ENCODE assay signal across 8 mouse cellular contexts in genomic region chr2:160597582-160598281, GRCm38 (mm10). TPM values are rescaled to one million over a fixed set of nuclear protein-coding genes. Genes with fewer than 3 reads are reported as not detected.
DNase-seq lines count a peak whose midpoint lies in the region; ATAC-seq and TF ChIP-seq lines count a peak whose summit lies in the region.

No protein-coding gene starts in this region.

- DNase-seq in ZHBTc4 (ENCODE audit: low read depth, low spot score): peak; percentile 81
- peak; percentile 77 to 82 for DNase-seq in cerebellum, postnatal 25 days
- peak; percentile 65 for DNase-seq in gastrocnemius, adult 2 months
- DNase-seq in hindlimb bud, embryonic 11.5 days (ENCODE audit: extremely low spot score, low read depth, low spot score): peak; percentile 60
- peak; percentile 30 for DNase-seq in left cerebral cortex, adult 11 months (ENCODE audit: low spot score)
- peak; percentile 78 to 84 for DNase-seq in right cerebral cortex, adult 2 months (ENCODE audit: low spot score in 2 of 2)
- peak; percentile 62 for DNase-seq in urinary bladder, postnatal 14 days (ENCODE audit: low spot score)

- peak; percentile 99 for TF ChIP-seq CTCF in gastrocnemius, adult 2 months (IDR thresholded peaks at IDR 0.05)

- intact Hi-C loops in gastrocnemius, adult 2 months (cut with DNase I): loop anchor here (2.0 to 5.0 kb wide), 2 partner anchors 289 to 360 kb away; no protein-coding TSS in a partner anchor

- no peak overlapping the region for H3K4me3 ChIP-seq in gastrocnemius, adult 2 months

- no peak overlapping the region for H3K27ac ChIP-seq in gastrocnemius, adult 2 months

- peak; percentile 93 for ATAC-seq in megakaryocyte, adult 5-6 weeks (ENCODE audit: poor library complexity, severe bottlenecking)

RNA-seq across cellular contexts. Expression of gene Top1, which starts 48.0 kb away (rescaled TPM):
- 10 to 100 TPM; 39.5 to 53.2 TPM for total RNA-seq in gastrocnemius, adult 2 months (2021)
- total RNA-seq in megakaryocyte, adult 5-6 weeks (2015): 70.9 and 75.9 TPM in 2 replicates
- 99.2 and 125 TPM in 2 replicates for total RNA-seq in megakaryocyte, adult 5-6 weeks (2017)

Comparison
In these comparisons a context has a peak if more than half of its experiments do, and no peak if none do; other contexts are left out.
1. DNase-seq: peak in every context shown above with its lines; median percentile 81 in ZHBTc4; 81 in right cerebral cortex, adult 2 months; 80 in cerebellum, postnatal 25 days; 65 in gastrocnemius, adult 2 months; 62 in urinary bladder, postnatal 14 days; 60 in hindlimb bud, embryonic 11.5 days; 30 in left cerebral cortex, adult 11 months.